Mouse (Mus musculus): Measurements from ENCODE around the gene Nhp2. TPM values are rescaled to one million over a fixed set of nuclear protein-coding genes. Genes with fewer than 3 reads are reported as not detected.

Gene Nhp2
- total and polyA plus RNA-seq, 3 experiments, result 649 to 6,489 (median 739) TPM

- H3K4me3 ChIP-seq (ENCODE audit: control insufficient read depth in 1 of 2, insufficient read depth in 1 of 2, low read depth in 2 of 2, low read length in 2 of 2), result peak overlapping the region; percentile 27 to 43
- TF ChIP-seq E2F4 (IDR thresholded peaks at IDR 0.05; ENCODE audit: borderline replicate concordance, low read depth, low read length) (no peak), RAD21 (IDR thresholded peaks at IDR 0.05; ENCODE audit: low read depth, low read length) (no peak), USF1 (IDR thresholded peaks at IDR 0.05; ENCODE audit: low read depth, low read length) (no peak), ETS1 (IDR thresholded peaks at IDR 0.05; ENCODE audit: low read depth, low read length) (peak; percentile 84), POLR2AphosphoS2 (IDR thresholded peaks at IDR 0.05; ENCODE audit: low read length) (peak; percentile 74), BHLHE40 (IDR thresholded peaks at IDR 0.05; ENCODE audit: borderline replicate concordance, low read depth, low read length) (peak; percentile 50; the same call in 1 of the 2 replicates), MAX (IDR thresholded peaks at IDR 0.05; ENCODE audit: low read length) (peak; percentile 23; the same call in 1 of the 2 replicates), POLR2A (IDR thresholded peaks at IDR 0.05; ENCODE audit: control insufficient read depth in 1 of 2, insufficient read depth in 1 of 2, low read depth in 1 of 2, low read length in 2 of 2, poor library complexity in 1 of 2) (peak in 1 of 2 experiments; percentile 53; a peak in 1 of 4 replicates), RCOR1 (IDR thresholded peaks at IDR 0.05; ENCODE audit: low read depth, low read length) (peak; percentile 82), TAL1 (IDR thresholded peaks at IDR 0.05; ENCODE audit: low read length) (peak; percentile 60), CHD1 (IDR thresholded peaks at IDR 0.05; ENCODE audit: low read depth, low read length) (no peak), ZNF384 (IDR thresholded peaks at IDR 0.05; ENCODE audit: low read depth, low read length) (peak; percentile 85), MYC (IDR thresholded peaks at IDR 0.05; ENCODE audit: low read depth, low read length) (peak; percentile 45; the same call in 1 of the 2 replicates), MAZ (IDR thresholded peaks at IDR 0.05; ENCODE audit: low read depth, low read length) (peak; percentile 81), TCF12 (IDR thresholded peaks at IDR 0.05; ENCODE audit: low read depth, low read length) (peak; percentile 86), SIN3A (IDR thresholded peaks at IDR 0.05; ENCODE audit: low read length) (peak; percentile 85), NELFE (IDR thresholded peaks at IDR 0.05; ENCODE audit: low read depth, low read length) (peak; percentile 52; the same call in 1 of the 2 replicates), MYB (IDR thresholded peaks at IDR 0.05; ENCODE audit: low read depth, low read length) (peak; percentile 89), MXI1 (IDR thresholded peaks at IDR 0.05; ENCODE audit: low read depth, low read length) (peak; percentile 63), ELF1 (IDR thresholded peaks at IDR 0.05; ENCODE audit: low read depth, low read length) (0 out of 2 replicates have a peak, but pooled peaks have one; percentile 13), EP300 (IDR thresholded peaks at IDR 0.05; ENCODE audit: low read depth in 1 of 2, low read length in 2 of 2) (peak; percentile 93 to 96), CHD2 (IDR thresholded peaks at IDR 0.05; ENCODE audit: low read length) (no peak), ZMIZ1 (IDR thresholded peaks at IDR 0.05; ENCODE audit: low read depth, low read length) (peak; percentile 24; the same call in 1 of the 2 replicates), HCFC1 (IDR thresholded peaks at IDR 0.05; ENCODE audit: low read depth, low read length) (peak; percentile 53), UBTF (IDR thresholded peaks at IDR 0.05; ENCODE audit: borderline replicate concordance, insufficient read depth, low read depth, low read length) (no peak), GATA1 (IDR thresholded peaks at IDR 0.05; ENCODE audit: low read depth, low read length) (peak; percentile 92), ZC3H11A (IDR thresholded peaks at IDR 0.05; ENCODE audit: low read depth, low read length) (no peak), GABPA (IDR thresholded peaks at IDR 0.05; ENCODE audit: low read depth, low read length) (no peak)
- no peaks in the 10 kb centered on the region for H3K27me3 ChIP-seq (ENCODE audit: control insufficient read depth in 1 of 2, insufficient read depth in 2 of 2, low read length in 2 of 2)
- H3K9ac ChIP-seq (ENCODE audit: control insufficient read depth, low read depth, low read length, poor library complexity, severe bottlenecking), result peak overlapping the region; percentile 54
- DNase-seq (ENCODE audit: low read depth, low spot score), result peak; percentile 93
- H3K4me1 ChIP-seq (ENCODE audit: control insufficient read depth in 1 of 2, insufficient read depth in 2 of 2, low read length in 2 of 2), result peaks cover 5 to 30% of the 10 kb centered on the region in 2 experiments
- peaks cover 11 to 32% of the 10 kb centered on the region in 2 experiments for H3K36me3 ChIP-seq (ENCODE audit: control insufficient read depth in 1 of 2, insufficient read depth in 2 of 2, low read length in 2 of 2)
- H3K27ac ChIP-seq (ENCODE audit: control insufficient read depth, low read depth, low read length), result peak overlapping the region; percentile 93
- H3K79me2 ChIP-seq (ENCODE audit: control insufficient read depth, insufficient read depth, low read length, poor library complexity), result peaks cover 27% of the 10 kb centered on the region
- no peaks in the 10 kb centered on the region for H3K9me3 ChIP-seq (replicated peaks; ENCODE audit: insufficient read depth, low read length)
These were observed 10.1 kb upstream of the Nhp2 start for GRCm38 (mm10) chr11:51609266-51609909.

Data from MEL (cell line).